Mouse (Mus musculus): Measurements from ENCODE around the gene Qsox1.

Gene Qsox1

GRCm38 (mm10) chr1:155801014-155801991 lies 11.4 kb downstream of the Qsox1 start:
- DNase-seq (ENCODE audit: low spot score in 2 of 2): no peak

- no peak for DNase-seq (ENCODE audit: low spot score in 2 of 2)
These were observed 14.7 kb downstream of the Qsox1 start for GRCm38 (mm10) chr1:155798000-155798399.

- no peak for DNase-seq (ENCODE audit: low spot score in 2 of 2)
These were observed 15.3 kb downstream of the Qsox1 start for GRCm38 (mm10) chr1:155797425-155797824.

- no peak for DNase-seq (ENCODE audit: low spot score in 2 of 2)
These were observed 15.8 kb downstream of the Qsox1 start for GRCm38 (mm10) chr1:155796757-155797405.

GRCm38 (mm10) chr1:155795791-155796233 lies 16.9 kb downstream of the Qsox1 start:
- no peak for DNase-seq (ENCODE audit: low spot score in 2 of 2)

- DNase-seq (ENCODE audit: low spot score in 2 of 2): no peak
These were observed 17.8 kb downstream of the Qsox1 start for GRCm38 (mm10) chr1:155794855-155795254.

GRCm38 (mm10) chr1:155791919-155792318 lies 20.8 kb downstream of the Qsox1 start:
- no peak for DNase-seq (ENCODE audit: low spot score in 2 of 2)

GRCm38 (mm10) chr1:155790111-155790974 lies 22.3 kb downstream of the Qsox1 start:
- DNase-seq (ENCODE audit: low spot score in 2 of 2): no peak

GRCm38 (mm10) chr1:155785886-155786285 lies 26.8 kb downstream of the Qsox1 start:
- DNase-seq (ENCODE audit: low spot score in 2 of 2): no peak

GRCm38 (mm10) chr1:155784343-155785205 lies 28.1 kb downstream of the Qsox1 start:
- DNase-seq (ENCODE audit: low spot score in 2 of 2): peak in 1 of 2 experiments; percentile 38

- DNase-seq (ENCODE audit: low spot score in 2 of 2): peak in 1 of 2 experiments; percentile 11
These were observed 30.3 kb downstream of the Qsox1 start for GRCm38 (mm10) chr1:155782382-155782781.

GRCm38 (mm10) chr1:155777641-155778625 lies 34.8 kb downstream of the Qsox1 start:
- no peak for DNase-seq (ENCODE audit: low spot score in 2 of 2)

GRCm38 (mm10) chr1:155759167-155759566 lies 53.5 kb downstream of the Qsox1 start:
- DNase-seq (ENCODE audit: low spot score in 2 of 2): no peak

GRCm38 (mm10) chr1:155758711-155759110 lies 54.0 kb downstream of the Qsox1 start:
- no peak for DNase-seq (ENCODE audit: low spot score in 2 of 2)

- DNase-seq (ENCODE audit: low spot score in 2 of 2): no peak
These were observed 55.1 kb downstream of the Qsox1 start for GRCm38 (mm10) chr1:155757621-155758020.

- DNase-seq (ENCODE audit: low spot score in 2 of 2): no peak
These were observed 59.3 kb downstream of the Qsox1 start for GRCm38 (mm10) chr1:155753411-155753810.

- no peak for DNase-seq (ENCODE audit: low spot score in 2 of 2)
These were observed 61.0 kb downstream of the Qsox1 start, which contains the start of gene Lhx4 for GRCm38 (mm10) chr1:155751484-155752255. Lhx4 (minus strand) TSS chr1:155751684.

- DNase-seq (ENCODE audit: low spot score in 2 of 2): no peak
These were observed 62.0 kb downstream of the Qsox1 start for GRCm38 (mm10) chr1:155750517-155751178.

All from spleen, postnatal 14 days (tissue).